Mouse (Mus musculus) forebrain, embryonic 12.5 days (tissue): ENCODE measurements around the gene Prkcq. TPM values are rescaled to one million over a fixed set of nuclear protein-coding genes. Genes with fewer than 3 reads are reported as not detected.

Experiments
- ATAC-seq: fragments of 200-750 bp; cut with Nextera tagmentation; 2 replicates; pipeline ENCODE4 v1.8.0; 2017; ENCODE audit warnings: moderate TSS enrichment; ENCODE audit not compliant: low FRiP score
- H3K27ac ChIP-seq: fragments of 300-500 bp; sonication (generic); 2 replicates; pipeline ENCODE4 v1.5.1; 2016; ENCODE audit warnings: mild to moderate bottlenecking
- H3K27me3 ChIP-seq: fragments of 300-500 bp; sonication (generic); 2 replicates; pipeline ENCODE4 v1.6.1; 2016; ENCODE audit warnings: mild to moderate bottlenecking
- H3K36me3 ChIP-seq: fragments of 300-500 bp; sonication (generic); replicated peaks from 2 replicates; pipeline ENCODE4 v1.6.1; 2016; ENCODE audit warnings: mild to moderate bottlenecking
- H3K4me1 ChIP-seq: fragments of 300-500 bp; sonication (generic); 2 replicates; pipeline ENCODE4 v1.6.1; 2016
- H3K4me2 ChIP-seq: fragments of 300-500 bp; sonication (generic); 2 replicates; pipeline ENCODE4 v1.6.1; 2016; ENCODE audit warnings: mild to moderate bottlenecking, moderate library complexity
- H3K4me3 ChIP-seq: fragments of 300-500 bp; sonication (generic); replicated peaks from 2 replicates; pipeline ENCODE4 v1.5.1; 2016; ENCODE audit warnings: mild to moderate bottlenecking
- H3K9ac ChIP-seq: fragments of 300-500 bp; sonication (generic); 2 replicates; pipeline ENCODE4 v1.6.1; 2016; ENCODE audit warnings: mild to moderate bottlenecking
- H3K9me3 ChIP-seq: fragments of 300-500 bp; sonication (generic); 2 replicates; pipeline ENCODE4 v1.6.1; 2016
- WGBS: fragments of 180-500 bp; shearing (Covaris S2); methylation state at CpG from one replicate; pipeline ENCODE4 v1.1.7; 2016; 5-methylcytosine and 5-hydroxymethylcytosine counted together
- polyA plus RNA-seq: library from polyadenylated mRNA; unstranded; fragments of >200 nt; fragmentation: Nextera tagmentation; extraction: Ambion mirVana; gene quantifications from 2 replicates; pipeline ENCODE4 v1.2.1, GENCODE M21; 2016

Prkcq gene
- polyA plus RNA-seq, 1 experiment from 2014 or later, result 1.3 TPM

DNA sequence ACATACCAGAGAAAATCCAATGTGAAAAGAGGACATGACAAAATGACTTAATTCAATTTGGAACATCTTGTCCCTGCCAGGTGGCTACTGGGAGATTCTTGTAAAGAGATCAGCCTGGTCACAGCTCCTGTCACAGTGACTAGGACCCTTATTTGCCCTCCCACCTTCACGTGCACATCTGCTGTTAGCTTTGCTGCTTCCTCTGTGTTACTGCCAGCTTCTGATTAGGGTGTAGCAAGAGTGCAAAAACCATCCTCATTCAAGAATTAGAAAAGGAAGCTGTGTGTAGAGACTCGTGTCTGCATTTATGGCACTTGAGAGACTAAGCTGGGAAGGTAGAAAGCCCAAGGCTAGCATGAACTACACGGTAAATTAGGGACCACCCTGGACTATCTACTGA, 59.2 kb downstream of the Prkcq start:
- Histone ChIP-seq H3K27me3 (no peaks in the 10 kb centered on the region), H3K9me3 (no peaks in the 10 kb centered on the region), H3K36me3 (no peaks in the 10 kb centered on the region), H3K27ac (no peak overlapping the region), H3K4me2 (no peak overlapping the region), H3K4me3 (no peak overlapping the region), H3K4me1 (no peaks in the 10 kb centered on the region), H3K9ac (no peak overlapping the region)
- ATAC-seq, result no peak
- 80% methylated on average over 3 of the region's 3 CpGs for WGBS

- no peaks in the 10 kb centered on the region for H3K27me3 ChIP-seq
- ATAC-seq, result no peak
- H3K27ac ChIP-seq, result no peak overlapping the region
- H3K4me1 ChIP-seq, result no peaks in the 10 kb centered on the region
- no peak overlapping the region for H3K9ac ChIP-seq
- no peaks in the 10 kb centered on the region for H3K36me3 ChIP-seq
- WGBS, result 91% methylated on average over 5 of the region's 5 CpGs
- no peak overlapping the region for H3K4me2 ChIP-seq
- no peak overlapping the region for H3K4me3 ChIP-seq
- no peaks in the 10 kb centered on the region for H3K9me3 ChIP-seq
Observed at GRCm38 (mm10) chr2:11231988-11232387, 60.1 kb downstream of the Prkcq start.

DNA sequence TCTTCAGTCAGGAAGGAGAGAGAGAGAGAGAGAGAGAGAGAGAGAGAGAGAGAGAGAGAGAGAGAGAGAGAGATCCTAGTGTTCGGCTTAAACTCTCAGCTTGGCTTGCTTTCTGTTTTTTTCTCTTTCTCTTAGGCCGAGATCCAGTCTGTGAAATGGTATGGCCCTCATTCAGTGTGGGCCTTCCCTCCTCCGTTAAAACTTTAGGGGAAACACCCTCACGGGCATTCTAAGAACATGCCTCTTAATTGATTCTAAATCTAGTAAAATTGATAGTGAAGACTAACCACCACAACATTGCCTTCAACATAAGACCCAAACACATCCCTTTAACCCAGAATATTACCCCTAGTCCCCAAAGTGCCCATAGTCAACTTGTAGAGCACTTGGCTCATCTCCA, 66.3 kb downstream of the Prkcq start:
- no peak overlapping the region for H3K4me3 ChIP-seq
- WGBS, result 86% methylated on average over 4 of the region's 4 CpGs
- no peak overlapping the region for H3K27ac ChIP-seq
- no peaks in the 10 kb centered on the region for H3K27me3 ChIP-seq
- H3K4me1 ChIP-seq, result no peaks in the 10 kb centered on the region
- H3K4me2 ChIP-seq, result no peak overlapping the region
- H3K9ac ChIP-seq, result no peak overlapping the region
- H3K36me3 ChIP-seq, result no peaks in the 10 kb centered on the region
- ATAC-seq, result no peak
- no peaks in the 10 kb centered on the region for H3K9me3 ChIP-seq

- no peaks in the 10 kb centered on the region for H3K27me3 ChIP-seq
- H3K4me3 ChIP-seq, result no peak overlapping the region
- no peaks in the 10 kb centered on the region for H3K4me1 ChIP-seq
- H3K9me3 ChIP-seq, result no peaks in the 10 kb centered on the region
- no peak for ATAC-seq
- H3K36me3 ChIP-seq, result no peaks in the 10 kb centered on the region
- H3K27ac ChIP-seq, result no peak overlapping the region
- no peak overlapping the region for H3K4me2 ChIP-seq
- no peak overlapping the region for H3K9ac ChIP-seq
Observed at GRCm38 (mm10) chr2:11239523-11239922, 67.6 kb downstream of the Prkcq start.

- Histone ChIP-seq H3K4me1 (no peaks in the 10 kb centered on the region), H3K27ac (no peak overlapping the region), H3K9me3 (no peaks in the 10 kb centered on the region), H3K36me3 (no peaks in the 10 kb centered on the region), H3K27me3 (no peaks in the 10 kb centered on the region), H3K9ac (no peak overlapping the region), H3K4me3 (no peak overlapping the region), H3K4me2 (no peak overlapping the region)
- no peak for ATAC-seq
- WGBS, result 77% methylated on average over 7 of the region's 7 CpGs
Observed at GRCm38 (mm10) chr2:11245926-11246325, 74.0 kb downstream of the Prkcq start.

DNA sequence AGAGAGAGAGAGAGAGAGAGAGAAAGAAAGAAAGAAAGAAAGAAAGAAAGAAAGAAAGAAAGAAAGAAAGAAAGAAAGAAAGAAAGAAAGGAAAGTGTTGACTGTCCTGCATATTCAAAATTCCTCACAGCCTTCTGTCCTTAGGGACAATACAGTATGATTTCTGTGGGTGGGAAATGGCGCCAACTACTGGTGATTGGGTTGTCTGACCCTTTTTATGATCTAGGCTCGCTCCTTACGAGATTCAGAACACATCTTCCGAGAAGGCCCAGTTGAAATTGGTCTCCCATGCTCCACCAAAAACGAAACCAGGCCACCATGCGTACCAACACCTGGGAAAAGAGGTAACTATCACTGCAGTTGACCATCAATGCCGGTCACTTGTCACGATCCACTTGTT, 82.0 kb downstream of the Prkcq start:
- Histone ChIP-seq H3K9ac (no peak overlapping the region), H3K36me3 (no peaks in the 10 kb centered on the region), H3K4me1 (no peaks in the 10 kb centered on the region), H3K27ac (no peak overlapping the region), H3K4me3 (no peak overlapping the region), H3K27me3 (no peaks in the 10 kb centered on the region), H3K9me3 (no peaks in the 10 kb centered on the region), H3K4me2 (no peak overlapping the region)
- no peak for ATAC-seq
- 67% methylated on average over 8 of the region's 8 CpGs for WGBS

DNA sequence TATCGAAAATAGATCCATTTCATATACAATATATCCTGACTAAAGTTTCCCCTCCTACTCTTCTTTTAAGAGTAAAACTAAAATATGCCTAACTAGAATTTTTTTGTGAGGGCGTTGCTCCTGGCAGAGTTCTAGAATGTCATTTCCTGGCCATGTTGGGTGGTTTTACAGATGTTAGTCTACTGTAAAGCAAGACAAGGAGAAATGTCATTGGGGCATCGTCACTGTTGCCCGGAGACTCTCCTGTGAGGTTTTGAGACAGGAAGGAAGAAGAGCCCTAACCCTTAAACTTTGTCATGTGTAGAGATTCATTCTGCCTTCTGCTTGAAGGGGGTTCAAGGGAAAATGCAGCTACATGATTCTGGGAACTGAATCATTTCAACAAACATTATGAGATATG, 82.5 kb downstream of the Prkcq start:
- H3K4me3 ChIP-seq, result no peak overlapping the region
- ATAC-seq, result no peak
- no peak overlapping the region for H3K27ac ChIP-seq
- no peaks in the 10 kb centered on the region for H3K9me3 ChIP-seq
- peaks cover 2% of the 10 kb centered on the region; the same call in 1 of the 2 replicates for H3K27me3 ChIP-seq
- H3K4me1 ChIP-seq, result no peaks in the 10 kb centered on the region
- H3K4me2 ChIP-seq, result no peak overlapping the region
- 89% methylated on average over 4 of the region's 4 CpGs for WGBS
- H3K36me3 ChIP-seq, result no peaks in the 10 kb centered on the region
- no peak overlapping the region for H3K9ac ChIP-seq

- Histone ChIP-seq H3K4me3 (no peak overlapping the region), H3K36me3 (no peaks in the 10 kb centered on the region), H3K4me2 (no peak overlapping the region), H3K4me1 (no peaks in the 10 kb centered on the region), H3K9ac (no peak overlapping the region), H3K9me3 (no peaks in the 10 kb centered on the region), H3K27me3 (peaks cover 4% of the 10 kb centered on the region; the same call in 1 of the 2 replicates), H3K27ac (no peak overlapping the region)
- no peak for ATAC-seq
- WGBS, result 74% methylated on average over 6 of the region's 6 CpGs
Observed at GRCm38 (mm10) chr2:11257260-11257850, 85.4 kb downstream of the Prkcq start.

GRCm38 (mm10) chr2:11258181-11258580, 86.3 kb downstream of the Prkcq start:
- Histone ChIP-seq H3K4me2 (no peak overlapping the region), H3K36me3 (no peaks in the 10 kb centered on the region), H3K4me3 (no peak overlapping the region), H3K4me1 (no peaks in the 10 kb centered on the region), H3K9ac (no peak overlapping the region), H3K27ac (no peak overlapping the region), H3K9me3 (no peaks in the 10 kb centered on the region), H3K27me3 (peaks cover 4% of the 10 kb centered on the region; the same call in 1 of the 2 replicates)
- no peak for ATAC-seq
- 91% methylated on average over 1 of the region's 1 CpGs for WGBS

- no peak overlapping the region for H3K27ac ChIP-seq
- H3K4me2 ChIP-seq, result no peak overlapping the region
- 82% methylated on average over 5 of the region's 5 CpGs for WGBS
- no peak overlapping the region for H3K9ac ChIP-seq
- peaks cover 4% of the 10 kb centered on the region; the same call in 1 of the 2 replicates for H3K27me3 ChIP-seq
- H3K4me3 ChIP-seq, result no peak overlapping the region
- ATAC-seq, result no peak
- no peaks in the 10 kb centered on the region for H3K4me1 ChIP-seq
- no peaks in the 10 kb centered on the region for H3K36me3 ChIP-seq
- no peaks in the 10 kb centered on the region for H3K9me3 ChIP-seq
Observed at GRCm38 (mm10) chr2:11259361-11259760, 87.5 kb downstream of the Prkcq start.

GRCm38 (mm10) chr2:11264836-11265235, 92.9 kb downstream of the Prkcq start:
- Histone ChIP-seq H3K9ac (no peak overlapping the region), H3K27ac (no peak overlapping the region), H3K4me1 (no peaks in the 10 kb centered on the region), H3K4me3 (no peak overlapping the region), H3K27me3 (no peaks in the 10 kb centered on the region), H3K9me3 (no peaks in the 10 kb centered on the region), H3K4me2 (no peak overlapping the region), H3K36me3 (no peaks in the 10 kb centered on the region)
- no peak for ATAC-seq
- 93% methylated on average over 5 of the region's 5 CpGs for WGBS

DNA sequence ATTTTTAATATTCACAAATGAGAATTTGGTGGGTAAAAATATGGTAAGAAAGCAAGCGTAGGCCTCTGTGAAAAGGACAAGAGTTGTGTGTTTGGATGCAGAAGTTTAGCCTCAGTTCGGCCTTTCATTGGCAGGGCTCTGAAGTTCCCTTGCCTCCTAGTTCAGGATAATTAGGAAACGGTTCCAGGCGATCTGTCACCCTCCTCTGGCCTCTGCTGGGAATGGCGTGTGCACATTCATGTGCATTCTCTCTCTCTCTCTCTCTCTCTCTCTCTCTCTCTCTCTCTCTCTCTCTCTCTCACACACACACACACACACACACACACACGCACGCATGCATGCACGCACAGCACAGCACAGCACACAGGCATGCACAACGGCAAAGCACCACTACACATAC, 93.5 kb downstream of the Prkcq start:
- Histone ChIP-seq H3K27ac (no peak overlapping the region), H3K4me3 (no peak overlapping the region), H3K36me3 (no peaks in the 10 kb centered on the region), H3K4me1 (no peaks in the 10 kb centered on the region), H3K9ac (no peak overlapping the region), H3K9me3 (no peaks in the 10 kb centered on the region), H3K27me3 (no peaks in the 10 kb centered on the region), H3K4me2 (no peak overlapping the region)
- no peak for ATAC-seq
- 83% methylated on average over 9 of the region's 9 CpGs for WGBS

- Histone ChIP-seq H3K36me3 (no peaks in the 10 kb centered on the region), H3K4me2 (no peak overlapping the region), H3K27me3 (no peaks in the 10 kb centered on the region), H3K4me3 (no peak overlapping the region), H3K9me3 (no peaks in the 10 kb centered on the region), H3K27ac (no peak overlapping the region), H3K9ac (no peak overlapping the region), H3K4me1 (no peaks in the 10 kb centered on the region; the same call in 1 of the 2 replicates)
- ATAC-seq, result no peak
- WGBS, result 66% methylated on average over 5 of the region's 5 CpGs
Observed at GRCm38 (mm10) chr2:11266294-11266693, 94.4 kb downstream of the Prkcq start.
